Mouse (Mus musculus): Measurements from ENCODE around the gene Tmem72.

DNA sequence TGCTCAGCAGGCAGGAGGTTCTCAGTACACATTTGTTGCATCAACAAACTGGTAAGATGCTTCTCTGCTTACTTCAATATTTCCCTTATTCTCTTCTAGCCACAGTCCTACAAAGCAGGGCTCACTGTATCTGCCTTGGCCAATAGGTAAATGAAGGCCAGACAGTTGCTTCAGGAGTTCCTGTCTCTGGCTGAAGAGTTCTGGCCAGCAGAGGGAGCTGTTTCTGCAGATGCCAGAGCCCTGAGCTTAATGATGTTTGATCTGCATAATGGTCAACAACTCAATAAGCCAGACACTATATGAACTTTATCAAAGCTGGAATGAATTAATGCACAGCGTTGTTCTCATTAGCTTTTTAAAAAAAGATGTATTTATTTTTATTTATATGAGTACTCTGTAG, 84.6 kb downstream of the Tmem72 start:
- TF ChIP-seq CTCF (IDR thresholded peaks at IDR 0.05; ENCODE audit: low read depth): peak; percentile 92
- no peak for TF ChIP-seq EP300 (optimal IDR thresholded peaks at IDR 0.05)
